Mouse (Mus musculus) embryonic fibroblast, embryonic 13.5 days (primary cell): ENCODE results near the gene Lcorl.

ENCODE experiments used
- CTCF ChIP-seq: IDR thresholded peaks from 2 replicates; pipeline ENCODE4 v1.5.1; 2011; ENCODE audit warnings: mild to moderate bottlenecking, control low read depth, low read length, moderate library complexity, borderline replicate concordance; ENCODE audit not compliant: insufficient read depth
- POLR2A ChIP-seq: IDR thresholded peaks from 2 replicates; pipeline ENCODE4 v1.6.1; 2011; ENCODE audit warnings: low read depth, mild to moderate bottlenecking, control low read depth, low read length, moderate library complexity

DNA sequence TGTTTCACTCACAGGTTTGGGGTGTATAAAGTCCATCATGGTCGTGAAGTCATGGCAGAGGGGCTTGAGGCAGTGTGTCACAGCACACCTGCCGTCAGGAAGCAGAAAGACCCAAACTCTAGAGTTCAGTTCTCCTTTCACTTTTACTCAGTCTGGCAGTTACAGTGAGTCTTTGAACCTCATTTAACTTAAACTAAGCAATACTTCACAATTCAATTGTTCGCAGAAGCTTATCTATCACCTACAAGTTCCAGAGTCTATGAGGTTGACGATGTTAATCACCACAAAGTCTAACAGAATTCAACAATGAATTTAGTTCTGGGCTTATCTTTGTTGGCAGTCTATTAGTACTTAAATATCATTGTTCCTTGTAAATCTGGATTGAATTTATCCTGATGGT lies 45.9 kb downstream of the Lcorl start:
- TF ChIP-seq CTCF (no peak), POLR2A (no peak)
